Mouse (Mus musculus): ENCODE results near the gene Fkbp5. TPM values are rescaled to one million over a fixed set of nuclear protein-coding genes. Genes with fewer than 3 reads are reported as not detected.
"Not testable (repeated sequence)": the region's sequence is repeated elsewhere in the genome, so short reads cannot be mapped to it uniquely, and the experiment has no call there.

Gene Fkbp5
- polyA plus RNA-seq, 2 experiments = 3.6 to 7.3 TPM

GRCm38 (mm10) chr17:28365122-28365521 is 152.2 kb downstream of the Fkbp5 start, which contains the start of gene Tulp1:
Tulp1 (minus strand) TSS chr17:28365222.
- Histone ChIP-seq H3K27ac (no peak within 1 kb of the TSS), H3K9me3 (ENCODE audit: control insufficient read depth, low read length) (no peaks in the 10 kb centered on the region), H3K4me3 (ENCODE audit: insufficient read depth in 1 of 2, low read depth in 2 of 2, low read length in 2 of 2) (no peak within 1 kb of the TSS), H3K9ac (replicated peaks) (no peak within 1 kb of the TSS), H3K4me2 (ENCODE audit: low read depth) (no peak within 1 kb of the TSS), H3K36me3 (replicated peaks; ENCODE audit: control insufficient read depth, insufficient read depth, low read depth) (no peaks in the 10 kb centered on the region), H3K4me1 (replicated peaks; ENCODE audit: control insufficient read depth in 2 of 2, insufficient read depth in 2 of 2, low read length in 1 of 2) (no peaks in the 10 kb centered on the region; a peak in 1 of 4 replicates), H3K27me3 (ENCODE audit: control insufficient read depth, insufficient read depth, low read length) (peaks cover 53% of the 10 kb centered on the region)
- DNase-seq (ENCODE audit: low read depth in 3 of 3, low spot score in 3 of 3) (no peak), ATAC-seq (ENCODE audit: insufficient read depth) (no peak)
- 28% methylated on average over 8 of the region's 8 CpGs for WGBS (ENCODE audit: insufficient replicate concordance)
- TF ChIP-seq CTCF (IDR thresholded peaks at IDR 0.05; ENCODE audit: low read depth) = no peak
- no peak for TF ChIP-seq EP300 (IDR thresholded peaks at IDR 0.05; ENCODE audit: low read depth)

DNA sequence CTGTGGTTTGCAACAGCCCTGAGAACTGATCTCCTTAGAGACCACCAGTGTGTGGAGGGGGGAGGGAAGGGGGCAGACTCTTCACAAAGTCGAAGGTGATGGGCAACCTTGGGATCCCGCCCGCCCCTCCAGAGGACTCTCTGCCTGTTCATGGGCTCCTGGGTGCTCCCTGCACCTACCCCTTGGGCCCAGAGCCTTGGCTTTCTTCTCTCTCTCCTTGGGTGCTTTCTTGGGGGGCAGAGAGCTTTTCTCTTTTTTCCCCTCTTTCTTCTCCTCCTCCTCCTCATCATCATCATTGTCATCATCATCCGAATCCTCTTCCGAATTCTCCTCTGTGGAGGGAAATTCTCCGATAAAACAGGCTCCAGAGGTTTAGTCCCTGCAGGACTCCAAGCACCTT is 153.8 kb downstream of the Fkbp5 start:
- Histone ChIP-seq H3K27ac (no peak overlapping the region), H3K4me2 (ENCODE audit: low read depth) (no peak overlapping the region), H3K4me3 (ENCODE audit: insufficient read depth in 1 of 2, low read depth in 2 of 2, low read length in 2 of 2) (no peak overlapping the region), H3K27me3 (ENCODE audit: control insufficient read depth, insufficient read depth, low read length) (peaks cover 64% of the 10 kb centered on the region), H3K9ac (replicated peaks) (no peak overlapping the region), H3K36me3 (replicated peaks; ENCODE audit: control insufficient read depth, insufficient read depth, low read depth) (no peaks in the 10 kb centered on the region), H3K4me1 (replicated peaks; ENCODE audit: control insufficient read depth in 2 of 2, insufficient read depth in 2 of 2, low read length in 1 of 2) (no peaks in the 10 kb centered on the region; a peak in 1 of 4 replicates), H3K9me3 (ENCODE audit: control insufficient read depth, low read length) (no peaks in the 10 kb centered on the region)
- ATAC-seq (ENCODE audit: insufficient read depth) = no peak
- DNase-seq (ENCODE audit: low read depth in 3 of 3, low spot score in 3 of 3) = no peak
- TF ChIP-seq EP300 (IDR thresholded peaks at IDR 0.05; ENCODE audit: low read depth) (no peak), CTCF (IDR thresholded peaks at IDR 0.05; ENCODE audit: low read depth) (no peak)
- 9% methylated on average over 6 of the region's 6 CpGs for WGBS (ENCODE audit: insufficient replicate concordance)

DNA sequence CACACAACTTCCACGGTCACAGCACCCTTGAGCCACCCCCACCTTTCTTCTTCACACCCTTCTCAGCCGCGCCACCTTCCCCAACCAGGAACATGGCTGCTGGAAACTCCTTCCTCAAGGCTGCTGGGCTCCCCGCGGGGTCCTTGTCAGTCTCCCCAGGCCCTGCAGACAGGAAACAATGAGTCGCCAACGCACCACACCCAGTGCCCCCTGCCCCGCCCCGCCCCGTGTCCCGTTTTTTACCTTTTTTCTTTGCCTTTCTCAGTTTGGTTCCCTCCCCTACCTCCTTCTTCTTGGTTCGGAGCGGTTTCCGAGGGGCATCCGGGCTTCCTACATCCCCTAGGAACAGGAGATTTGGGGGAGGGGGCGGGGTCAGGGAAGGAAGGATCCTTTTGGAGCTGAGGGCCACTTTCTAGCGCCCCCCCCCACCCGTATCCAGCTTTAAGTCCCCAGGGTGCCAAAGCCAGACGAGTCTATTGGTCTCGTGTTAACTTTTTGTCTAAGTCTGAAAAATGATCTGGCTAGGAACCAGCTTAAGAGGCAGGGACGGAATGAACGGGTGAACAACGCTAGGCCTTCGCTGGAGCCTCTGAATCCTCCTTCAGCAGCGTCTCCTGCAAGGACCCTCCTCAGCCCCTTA is 154.6 kb downstream of the Fkbp5 start:
- ATAC-seq (ENCODE audit: insufficient read depth) (no peak), DNase-seq (ENCODE audit: low read depth in 3 of 3, low spot score in 3 of 3) (no peak)
- no peak overlapping the region for H3K4me3 ChIP-seq (ENCODE audit: insufficient read depth in 1 of 2, low read depth in 2 of 2, low read length in 2 of 2)
- H3K4me2 ChIP-seq (ENCODE audit: low read depth) = peak overlapping the region; percentile 30; the same call in 1 of the 2 replicates
- 2% methylated on average over 24 of the region's 25 CpGs for WGBS (ENCODE audit: insufficient replicate concordance)
- H3K36me3 ChIP-seq (replicated peaks; ENCODE audit: control insufficient read depth, insufficient read depth, low read depth) = no peaks in the 10 kb centered on the region
- no peaks in the 10 kb centered on the region for H3K4me1 ChIP-seq (replicated peaks; ENCODE audit: control insufficient read depth in 2 of 2, insufficient read depth in 2 of 2, low read length in 1 of 2)
- H3K9ac ChIP-seq (replicated peaks) = no peak overlapping the region
- H3K27me3 ChIP-seq (ENCODE audit: control insufficient read depth, insufficient read depth, low read length) = peaks cover 68% of the 10 kb centered on the region
- TF ChIP-seq CTCF (IDR thresholded peaks at IDR 0.05; ENCODE audit: low read depth) (no peak), EP300 (IDR thresholded peaks at IDR 0.05; ENCODE audit: low read depth) (no peak)
- no peaks in the 10 kb centered on the region for H3K9me3 ChIP-seq (ENCODE audit: control insufficient read depth, low read length)
- H3K27ac ChIP-seq = no peak overlapping the region

DNA sequence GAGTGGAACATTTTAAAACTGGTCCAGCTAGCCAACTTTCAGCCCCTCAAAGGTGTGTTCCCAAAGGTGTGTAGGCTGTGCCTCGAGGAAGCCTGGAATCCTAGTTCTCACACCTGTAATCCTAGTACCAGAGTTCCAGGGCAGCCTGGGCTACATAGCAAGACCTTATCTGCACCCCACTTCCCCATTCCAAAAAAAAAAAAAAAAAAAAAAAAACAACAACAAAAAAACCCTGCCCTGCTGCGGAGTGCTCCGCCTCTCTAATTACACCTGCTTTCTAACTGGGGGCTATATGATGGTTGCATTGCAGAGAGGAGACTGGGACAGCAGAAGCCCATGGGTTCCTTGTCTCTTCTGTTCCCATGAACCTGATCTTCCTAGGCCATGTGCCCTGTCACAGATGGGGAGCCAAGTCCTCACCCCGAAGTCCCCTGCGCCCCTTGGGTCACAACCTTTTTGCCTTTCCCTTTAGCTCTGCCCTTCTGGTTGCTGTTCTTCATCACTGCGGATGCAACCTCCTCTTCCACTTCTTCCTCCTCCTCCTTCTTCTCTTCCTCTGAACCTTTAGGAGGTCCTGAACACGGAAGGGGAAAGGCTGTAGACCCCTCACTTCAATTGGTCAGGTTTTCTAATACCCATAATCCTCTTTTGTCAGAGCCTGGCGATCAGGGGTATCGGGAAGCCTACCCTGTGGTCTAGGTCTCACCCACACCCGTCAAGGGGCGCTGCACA is 155.2 kb downstream of the Fkbp5 start:
- peaks cover 68% of the 10 kb centered on the region for H3K27me3 ChIP-seq (ENCODE audit: control insufficient read depth, insufficient read depth, low read length)

GRCm38 (mm10) chr17:28360531-28361277 is 156.6 kb downstream of the Fkbp5 start:
- ATAC-seq (ENCODE audit: insufficient read depth) = no peak
- 56% methylated on average over 9 of the region's 9 CpGs for WGBS (ENCODE audit: insufficient replicate concordance)
- no peak overlapping the region for H3K4me2 ChIP-seq (ENCODE audit: low read depth)
- H3K4me1 ChIP-seq (replicated peaks; ENCODE audit: control insufficient read depth in 2 of 2, insufficient read depth in 2 of 2, low read length in 1 of 2) = no peaks in the 10 kb centered on the region
- no peak overlapping the region for H3K4me3 ChIP-seq (ENCODE audit: insufficient read depth in 1 of 2, low read depth in 2 of 2, low read length in 2 of 2)
- no peak for TF ChIP-seq CTCF (IDR thresholded peaks at IDR 0.05; ENCODE audit: low read depth)
- TF ChIP-seq EP300 (IDR thresholded peaks at IDR 0.05; ENCODE audit: low read depth) = no peak
- H3K27me3 ChIP-seq (ENCODE audit: control insufficient read depth, insufficient read depth, low read length) = peaks cover 64% of the 10 kb centered on the region
- H3K27ac ChIP-seq = no peak overlapping the region
- no peaks in the 10 kb centered on the region for H3K36me3 ChIP-seq (replicated peaks; ENCODE audit: control insufficient read depth, insufficient read depth, low read depth)
- H3K9me3 ChIP-seq (ENCODE audit: control insufficient read depth, low read length) = no peaks in the 10 kb centered on the region
- no peak for DNase-seq (ENCODE audit: low read depth in 3 of 3, low spot score in 3 of 3)
- H3K9ac ChIP-seq (replicated peaks) = no peak overlapping the region

More for the DNA sequence above, 155.2 kb downstream of the Fkbp5 start:
- 26% methylated on average over 11 of the region's 11 CpGs for WGBS (ENCODE audit: insufficient replicate concordance)
- DNase-seq (ENCODE audit: low read depth in 3 of 3, low spot score in 3 of 3) (no peak), ATAC-seq (ENCODE audit: insufficient read depth) (no peak)
- TF ChIP-seq CTCF (IDR thresholded peaks at IDR 0.05; ENCODE audit: low read depth) (no peak), EP300 (IDR thresholded peaks at IDR 0.05; ENCODE audit: low read depth) (no peak)
- Histone ChIP-seq H3K9me3 (ENCODE audit: control insufficient read depth, low read length) (no peaks in the 10 kb centered on the region), H3K36me3 (replicated peaks; ENCODE audit: control insufficient read depth, insufficient read depth, low read depth) (no peaks in the 10 kb centered on the region), H3K9ac (replicated peaks) (no peak overlapping the region), H3K27ac (no peak overlapping the region), H3K4me3 (ENCODE audit: insufficient read depth in 1 of 2, low read depth in 2 of 2, low read length in 2 of 2) (no peak overlapping the region), H3K4me1 (replicated peaks; ENCODE audit: control insufficient read depth in 2 of 2, insufficient read depth in 2 of 2, low read length in 1 of 2) (no peaks in the 10 kb centered on the region), H3K4me2 (ENCODE audit: low read depth) (no peak overlapping the region)

DNA sequence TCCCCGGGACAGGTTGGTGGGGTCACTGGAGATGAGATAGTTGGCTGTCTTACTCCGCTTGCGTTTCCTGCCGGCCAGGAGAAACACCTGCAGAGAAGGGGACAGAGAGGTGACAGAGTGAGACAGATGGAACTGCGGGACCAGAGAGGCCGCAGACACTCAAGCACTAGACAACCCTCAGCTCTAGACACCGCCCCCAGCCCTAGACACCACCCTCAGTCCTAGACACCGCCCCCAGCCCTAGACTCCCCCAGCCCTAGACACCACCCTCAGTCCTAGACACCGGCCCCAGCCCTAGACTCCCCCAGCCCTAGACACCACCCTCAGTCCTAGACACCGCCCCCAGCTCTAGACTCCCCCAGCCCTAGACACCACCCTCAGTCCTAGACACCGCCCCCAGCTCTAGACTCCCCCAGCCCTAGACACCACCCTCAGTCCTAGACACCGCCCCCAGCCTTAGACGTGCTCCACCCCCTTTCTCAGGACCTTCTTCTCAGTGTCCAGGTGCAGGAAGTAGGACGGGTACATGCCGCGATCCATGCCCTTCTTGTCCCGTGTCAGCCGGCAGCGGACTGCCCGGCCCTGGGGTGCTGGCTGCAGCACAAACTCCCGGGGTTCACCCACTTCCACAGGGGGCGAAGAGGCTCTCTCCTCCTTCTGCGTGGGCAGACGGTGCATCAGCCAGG is 158.6 kb downstream of the Fkbp5 start:
- H3K4me3 ChIP-seq (ENCODE audit: insufficient read depth in 1 of 2, low read depth in 2 of 2, low read length in 2 of 2); H3K4me1 ChIP-seq (replicated peaks; ENCODE audit: control insufficient read depth in 2 of 2, insufficient read depth in 2 of 2, low read length in 1 of 2); DNase-seq (ENCODE audit: low read depth in 3 of 3, low spot score in 3 of 3); H3K9ac ChIP-seq (replicated peaks); H3K36me3 ChIP-seq (replicated peaks; ENCODE audit: control insufficient read depth, insufficient read depth, low read depth); H3K4me2 ChIP-seq (ENCODE audit: low read depth); H3K27ac ChIP-seq; H3K9me3 ChIP-seq (ENCODE audit: control insufficient read depth, low read length); ATAC-seq (ENCODE audit: insufficient read depth): not testable (repeated sequence)
- peaks cover 47% of the 10 kb centered on the region for H3K27me3 ChIP-seq (ENCODE audit: control insufficient read depth, insufficient read depth, low read length)
- WGBS (ENCODE audit: insufficient replicate concordance) = 24% methylated on average over 23 of the region's 24 CpGs
